Mouse (Mus musculus): ENCODE measurements around the gene Tekt1.
"Not testable (repeated sequence)": the region's sequence is repeated elsewhere in the genome, so short reads cannot be mapped to it uniquely, and the experiment has no call there.

Tekt1 gene

GRCm38 (mm10) chr11:72389407-72390142 is 27.3 kb upstream of the Tekt1 start:
- DNase-seq (ENCODE audit: low read depth, low spot score): no peak

- DNase-seq (ENCODE audit: low read depth, low spot score): peak; percentile 56
Observed at GRCm38 (mm10) chr11:72388113-72388529, 25.9 kb upstream of the Tekt1 start.

GRCm38 (mm10) chr11:72379351-72379750 is 17.1 kb upstream of the Tekt1 start:
- peak; percentile 39 for DNase-seq (ENCODE audit: low read depth, low spot score)

DNA sequence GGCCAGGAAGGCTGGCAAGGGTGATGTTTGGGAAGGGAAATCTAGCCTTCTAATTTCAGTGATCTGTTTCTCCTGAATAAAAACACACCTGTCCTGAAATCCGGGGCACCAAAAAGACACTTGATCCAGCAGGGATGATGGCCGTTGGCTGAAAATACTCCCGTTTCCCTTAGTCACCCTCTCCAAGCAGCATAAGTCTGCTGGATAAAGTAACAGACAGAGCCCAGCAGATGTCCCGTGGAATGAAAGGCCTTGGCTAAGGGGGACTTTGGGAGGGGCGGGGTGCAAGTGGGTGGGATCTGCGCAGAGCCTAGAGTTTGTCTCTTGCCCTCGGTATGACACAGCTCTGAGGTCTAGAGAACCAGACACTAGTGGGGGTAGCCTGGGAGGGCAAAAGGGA is 16.0 kb upstream of the Tekt1 start:
- no peak for DNase-seq (ENCODE audit: low read depth, low spot score)

GRCm38 (mm10) chr11:72376562-72376961 is 14.3 kb upstream of the Tekt1 start:
- DNase-seq (ENCODE audit: low read depth, low spot score): no peak

DNA sequence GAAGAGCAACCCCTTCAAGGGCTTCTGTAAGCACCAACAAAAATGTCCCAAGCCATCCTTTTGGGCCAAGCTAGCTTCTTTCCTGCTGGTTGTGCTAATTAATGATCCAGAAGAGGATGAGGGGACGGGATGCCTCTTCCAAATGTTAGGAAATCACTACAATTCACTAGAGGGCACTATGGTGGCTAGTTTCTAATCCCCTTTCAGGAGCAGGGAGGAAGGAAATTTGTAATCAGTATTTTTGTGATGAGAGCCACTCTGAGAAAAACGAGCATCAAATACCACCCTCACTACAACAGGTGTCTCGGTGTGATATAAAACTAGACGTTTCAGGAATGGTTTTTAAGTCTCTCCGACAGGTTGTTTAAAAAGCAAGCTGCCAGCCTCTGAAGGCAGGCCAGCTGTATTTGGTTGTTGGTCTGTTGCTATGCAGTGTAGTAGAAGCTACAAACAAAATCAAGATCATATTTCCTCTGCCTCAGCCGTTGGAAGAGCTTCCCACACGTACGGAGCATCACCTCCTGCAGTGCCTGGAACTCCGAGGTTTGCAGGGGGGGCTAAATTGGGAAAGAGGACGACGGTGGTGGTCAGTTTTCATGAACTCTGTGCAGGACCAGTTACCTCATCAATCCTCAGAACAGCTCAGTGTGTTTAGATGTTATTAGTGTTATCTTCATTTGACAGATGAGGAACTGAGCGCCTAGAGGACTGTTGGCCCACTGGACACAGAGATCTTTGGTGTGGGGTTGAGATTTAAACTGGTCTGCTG is 7.8 kb upstream of the Tekt1 start:
- DNase-seq (ENCODE audit: low read depth, low spot score): peak; percentile 8

DNA sequence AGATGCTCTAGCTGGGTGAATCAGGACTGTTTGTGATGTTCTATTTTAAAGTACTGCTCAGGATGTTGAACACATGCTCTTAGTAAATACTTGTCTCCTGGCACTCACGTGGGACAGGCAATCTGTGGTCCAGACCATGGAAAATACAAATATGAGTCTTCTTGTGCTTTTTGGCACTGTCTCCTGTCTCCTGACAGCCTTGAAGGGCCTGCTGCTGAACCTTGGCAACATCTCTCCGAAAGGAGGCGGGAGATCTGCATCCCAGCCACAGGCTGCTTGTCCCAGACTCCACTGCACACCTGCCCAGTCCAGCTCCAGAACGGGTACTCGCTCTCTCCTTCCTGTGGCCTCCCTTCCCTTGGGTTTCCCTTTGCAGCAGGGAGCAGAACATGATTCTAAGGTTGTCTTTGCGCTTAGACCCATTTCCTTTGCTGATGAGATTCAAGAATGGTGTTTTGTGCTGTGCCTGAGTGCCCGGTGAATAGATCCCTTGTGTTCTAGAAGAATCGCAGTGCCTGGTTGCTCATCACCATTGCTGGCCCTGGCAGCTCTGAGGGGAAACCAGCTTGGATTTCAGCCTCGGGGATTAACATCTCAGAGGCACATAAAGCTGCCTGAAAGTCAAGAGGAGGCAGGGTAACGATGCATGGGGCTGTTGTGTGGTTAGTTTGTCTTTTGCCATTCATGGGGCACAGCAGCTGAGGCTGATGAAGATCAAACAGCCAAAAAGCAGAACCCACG is 5.9 kb upstream of the Tekt1 start:
- DNase-seq (ENCODE audit: low read depth, low spot score): no peak

DNA sequence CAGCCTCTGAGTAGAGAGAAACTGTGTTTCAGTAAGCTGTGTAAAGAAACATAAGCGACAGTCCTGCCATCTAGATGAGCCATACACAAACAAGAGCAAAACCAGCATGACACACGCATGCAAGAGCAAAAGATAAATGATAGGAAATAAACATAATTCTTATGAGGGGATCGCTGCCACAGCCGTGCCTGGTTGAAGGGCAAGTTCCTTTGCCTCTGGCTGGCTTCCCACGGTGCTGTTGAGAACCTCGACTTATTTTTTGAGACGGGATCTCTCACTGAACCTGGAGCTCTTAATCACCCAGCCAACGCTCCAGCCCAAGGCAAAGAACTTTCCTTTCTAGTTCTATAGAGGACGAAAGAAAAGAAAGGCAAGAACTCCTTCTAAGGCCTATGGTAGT is 3.9 kb upstream of the Tekt1 start:
- no peak for DNase-seq (ENCODE audit: low read depth, low spot score)

GRCm38 (mm10) chr11:72364526-72364925 is 2.3 kb upstream of the Tekt1 start:
- DNase-seq (ENCODE audit: low read depth, low spot score): no peak

- DNase-seq (ENCODE audit: low read depth, low spot score): no peak
Observed at GRCm38 (mm10) chr11:72363523-72364240, 1.4 kb upstream of the Tekt1 start.

GRCm38 (mm10) chr11:72361385-72362346 is 576 bp downstream of the Tekt1 start:
- DNase-seq (ENCODE audit: low read depth, low spot score): peak; percentile 95

DNA sequence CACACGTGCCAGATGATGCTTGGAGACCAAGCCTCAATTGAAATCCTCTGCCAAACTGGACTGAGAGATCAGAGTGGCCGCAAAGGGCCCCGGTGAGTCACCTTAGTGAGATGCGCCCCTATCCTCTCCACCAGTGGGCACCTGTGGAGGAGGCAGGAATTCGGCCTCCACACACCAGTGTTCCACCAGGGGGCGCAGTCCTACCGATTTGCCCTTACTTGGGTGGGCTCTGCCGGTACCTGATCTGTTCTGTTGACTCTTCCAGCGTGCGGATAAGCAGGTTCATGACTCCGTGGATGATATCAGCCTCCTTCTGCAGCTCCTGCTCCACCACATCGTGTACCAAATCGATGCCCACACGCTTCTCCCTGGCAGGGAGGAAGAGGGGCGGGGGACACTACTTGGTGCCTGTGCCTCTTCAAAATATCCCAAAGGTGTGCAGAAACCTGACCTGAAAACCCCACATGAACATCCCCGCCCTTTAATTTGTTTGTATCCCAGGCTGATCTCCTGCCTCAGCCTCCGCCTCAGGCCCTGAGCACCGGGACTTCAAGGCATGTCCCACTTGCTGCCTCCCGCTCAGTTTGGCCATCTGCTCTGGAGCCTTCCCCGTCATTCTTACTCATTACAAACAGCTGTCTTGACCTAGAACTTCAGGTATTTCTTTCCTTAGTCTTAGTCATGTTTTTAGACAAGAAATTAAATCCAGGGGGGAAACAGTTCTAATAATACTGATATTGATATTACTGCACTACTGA is 7.1 kb downstream of the Tekt1 start:
- peak; percentile 71 for DNase-seq (ENCODE audit: low read depth, low spot score)

DNA sequence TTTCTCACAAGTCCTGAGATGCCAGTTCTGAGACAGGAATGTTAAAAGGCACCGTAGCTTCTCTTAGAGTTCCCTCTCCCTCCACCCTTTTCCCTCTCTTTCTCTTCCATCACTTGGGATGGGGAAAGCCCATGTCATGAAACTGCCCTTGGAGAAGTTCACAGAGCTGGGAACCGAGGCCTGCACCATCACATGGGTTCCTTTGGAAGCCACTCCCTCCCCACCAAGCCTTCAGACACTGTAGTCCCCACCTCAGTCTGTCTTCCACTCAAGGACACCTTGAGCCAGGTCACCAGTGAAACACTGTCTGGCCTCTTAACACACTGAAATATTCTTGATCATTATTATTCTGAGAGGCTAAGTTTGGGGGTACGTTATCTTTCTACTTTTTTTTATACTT is 9.1 kb downstream of the Tekt1 start:
- no peak for DNase-seq (ENCODE audit: low read depth, low spot score)

- DNase-seq (ENCODE audit: low read depth, low spot score): no peak
Observed at GRCm38 (mm10) chr11:72352272-72352671, 10.0 kb downstream of the Tekt1 start.

GRCm38 (mm10) chr11:72349652-72350051 is 12.6 kb downstream of the Tekt1 start:
- no peak for DNase-seq (ENCODE audit: low read depth, low spot score)

GRCm38 (mm10) chr11:72349016-72349415 is 13.2 kb downstream of the Tekt1 start:
- no peak for DNase-seq (ENCODE audit: low read depth, low spot score)

- DNase-seq (ENCODE audit: low read depth, low spot score): no peak
Observed at GRCm38 (mm10) chr11:72348563-72348962, 13.7 kb downstream of the Tekt1 start.

DNA sequence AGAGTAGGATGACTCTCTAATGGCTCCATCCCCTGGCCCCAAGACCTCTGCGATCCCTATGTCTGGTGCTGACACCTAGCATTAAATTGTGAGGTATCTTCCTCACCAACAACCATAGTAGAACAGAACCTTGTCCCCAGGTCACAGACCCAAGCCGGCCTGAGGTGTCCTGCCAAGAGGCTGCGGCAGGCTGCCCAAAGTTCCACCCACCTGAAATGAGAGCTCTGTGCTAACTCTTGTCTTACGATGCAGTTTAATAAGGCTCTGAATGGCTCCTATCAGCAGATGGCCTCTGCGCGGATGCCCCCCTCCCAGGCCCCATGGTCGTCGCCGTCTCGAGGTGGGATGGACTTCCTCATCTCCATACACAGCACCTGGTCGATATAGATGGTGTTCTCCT is 17.8 kb downstream of the Tekt1 start:
- no peak for DNase-seq (ENCODE audit: low read depth, low spot score)

GRCm38 (mm10) chr11:72343904-72344303 is 18.3 kb downstream of the Tekt1 start:
- peak; percentile 57 for DNase-seq (ENCODE audit: low read depth, low spot score)

DNA sequence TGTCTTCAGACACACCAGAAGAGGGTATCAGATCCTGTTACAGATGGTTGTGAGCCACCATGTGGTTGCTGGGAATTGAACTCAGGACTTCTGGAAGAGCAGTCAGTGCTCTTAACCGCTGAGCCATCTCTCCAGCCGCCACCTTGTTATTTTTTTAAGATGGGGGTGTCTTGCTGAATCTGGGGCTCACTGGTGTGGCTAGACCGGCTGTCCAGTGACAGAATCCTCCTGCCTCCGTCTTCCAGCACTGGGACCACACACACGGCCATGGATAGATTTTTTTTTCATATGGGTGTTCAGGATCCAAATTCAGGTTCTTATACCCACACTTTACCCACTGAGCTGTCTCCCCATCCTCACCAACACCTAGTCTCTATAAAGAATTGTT is 19.0 kb downstream of the Tekt1 start:
- DNase-seq (ENCODE audit: low read depth, low spot score): not testable (repeated sequence)
